Mouse (Mus musculus) adrenal gland (tissue): ENCODE data around the gene Ddx42.
"Not testable (repeated sequence)": the region's sequence is repeated elsewhere in the genome, so short reads cannot be mapped to it uniquely, and the experiment has no call there.

ENCODE experiments used
- intact Hi-C: fragments of 180-260 bp; cut with DNase I; formaldehyde crosslinking; loops from one replicate; pipeline ENCODE4 v1.15.1; 2025

The Ddx42 gene

GRCm38 (mm10) chr11:106200756-106201155, 16.0 kb upstream of the Ddx42 start:
- intact Hi-C loops = no loop called here

GRCm38 (mm10) chr11:106201337-106202122, 15.2 kb upstream of the Ddx42 start:
- intact Hi-C loops = no loop called here

GRCm38 (mm10) chr11:106202123-106202465, 14.6 kb upstream of the Ddx42 start, which contains the start of gene Strada:
Strada (minus strand) TSS chr11:106202168.
- intact Hi-C loops = no loop called here

GRCm38 (mm10) chr11:106212771-106213170, 4.0 kb upstream of the Ddx42 start:
- intact Hi-C loops = no loop called here

GRCm38 (mm10) chr11:106214856-106215255, 1.9 kb upstream of the Ddx42 start:
- intact Hi-C loops = no loop called here

- intact Hi-C loops = no loop called here
Observed at GRCm38 (mm10) chr11:106215450-106215859, 1.3 kb upstream of the Ddx42 start.

GRCm38 (mm10) chr11:106215927-106216729, 598 bp upstream of the Ddx42 start, which contains the start of gene Ccdc47:
Ccdc47 (minus strand) TSS chr11:106216344.
- intact Hi-C loops = loop anchor here (2.0 kb wide), 1 partner anchor 39 kb away; no protein-coding TSS in a partner anchor

GRCm38 (mm10) chr11:106220603-106221002, 3.9 kb downstream of the Ddx42 start:
- intact Hi-C loops = no loop called here

- intact Hi-C loops = not testable (repeated sequence)
Observed at GRCm38 (mm10) chr11:106233978-106234377, 17.3 kb downstream of the Ddx42 start.

- intact Hi-C loops = no loop called here
Observed at GRCm38 (mm10) chr11:106246834-106247233, 30.1 kb downstream of the Ddx42 start.

GRCm38 (mm10) chr11:106249326-106249725, 32.6 kb downstream of the Ddx42 start:
- intact Hi-C loops = no loop called here

- intact Hi-C loops = loop anchor here (2.0 kb wide), 1 partner anchor 38 kb away; the partner anchor contains the start of genes Ccdc47 and Ddx42
Observed at GRCm38 (mm10) chr11:106254767-106255166, 38.0 kb downstream of the Ddx42 start.

- intact Hi-C loops = loop anchor here (2.0 kb wide), 1 partner anchor 38 kb away; the partner anchor contains the start of genes Ccdc47 and Ddx42
Observed at GRCm38 (mm10) chr11:106255174-106255573, 38.4 kb downstream of the Ddx42 start.

- intact Hi-C loops = loop anchor here (2.0 kb wide), 2 partner anchors 15 to 39 kb away; partner anchors contain the start of genes Ccdc47 and Ddx42
Observed at GRCm38 (mm10) chr11:106255685-106256451, 39.1 kb downstream of the Ddx42 start, which contains the start of the genes Ftsj3 and Psmc5. Ftsj3 (minus strand) TSS chr11:106256079. Psmc5 (plus strand) TSS chr11:106256154.

GRCm38 (mm10) chr11:106256775-106257174, 40.0 kb downstream of the Ddx42 start:
- intact Hi-C loops = loop anchor here (2.0 kb wide), 1 partner anchor 14 kb away; no protein-coding TSS in a partner anchor

- intact Hi-C loops = no loop called here
Observed at GRCm38 (mm10) chr11:106260826-106261450, 44.2 kb downstream of the Ddx42 start.

- intact Hi-C loops = no loop called here
Observed at GRCm38 (mm10) chr11:106263963-106264362, 47.2 kb downstream of the Ddx42 start.

- intact Hi-C loops = no loop called here
Observed at GRCm38 (mm10) chr11:106264988-106265387, 48.3 kb downstream of the Ddx42 start.

- intact Hi-C loops = no loop called here
Observed at GRCm38 (mm10) chr11:106265570-106265969, 48.8 kb downstream of the Ddx42 start.

- intact Hi-C loops = no loop called here
Observed at GRCm38 (mm10) chr11:106266431-106266830, 49.7 kb downstream of the Ddx42 start.
